Mouse (Mus musculus) kidney, adult 9 months (tissue): ENCODE results near the gene Tmprss9.

Source experiments
- DNase-seq: peaks from one replicate; pipeline ENCODE4 v3.0.0; 2022

Tmprss9 gene

GRCm38 (mm10) chr10:80939671-80940070 lies 68.0 kb downstream of the Tmprss9 start:
- peak; percentile 91 for DNase-seq

DNA sequence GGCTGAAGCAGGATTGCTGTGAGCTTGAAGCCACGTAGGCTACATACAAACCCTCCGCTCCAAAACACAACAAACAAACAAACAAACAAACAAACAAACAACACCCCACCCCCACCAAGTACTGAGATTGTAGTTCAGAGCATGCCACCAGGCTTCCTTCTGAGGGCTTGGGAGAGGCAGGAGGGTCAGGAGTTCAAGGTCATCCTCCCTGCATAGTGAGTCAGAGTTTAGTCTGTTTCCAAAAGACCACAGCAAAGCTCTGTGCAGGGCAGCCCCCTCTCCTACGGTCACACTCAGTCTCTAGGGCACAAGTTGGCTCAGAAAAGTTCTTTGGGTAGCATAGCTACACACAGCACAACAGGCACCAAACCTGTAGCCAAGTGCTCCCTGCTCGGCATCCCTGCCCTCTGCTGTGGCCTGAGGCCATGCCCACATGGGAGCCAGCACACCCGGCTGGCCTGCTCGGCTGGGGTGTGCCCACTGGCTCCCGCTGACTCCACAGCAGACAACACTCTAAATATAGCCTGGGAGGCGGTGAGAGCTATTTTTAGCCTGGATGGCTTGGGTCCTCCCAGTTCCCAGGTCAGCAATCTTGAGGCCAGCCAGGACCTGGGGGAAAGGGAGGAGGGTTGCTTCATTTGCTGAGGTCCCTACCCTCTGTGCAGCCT lies 68.8 kb downstream of the Tmprss9 start:
- peak; percentile 91 for DNase-seq

- no peak for DNase-seq
Observed at GRCm38 (mm10) chr10:80940988-80941347, 69.3 kb downstream of the Tmprss9 start.

DNA sequence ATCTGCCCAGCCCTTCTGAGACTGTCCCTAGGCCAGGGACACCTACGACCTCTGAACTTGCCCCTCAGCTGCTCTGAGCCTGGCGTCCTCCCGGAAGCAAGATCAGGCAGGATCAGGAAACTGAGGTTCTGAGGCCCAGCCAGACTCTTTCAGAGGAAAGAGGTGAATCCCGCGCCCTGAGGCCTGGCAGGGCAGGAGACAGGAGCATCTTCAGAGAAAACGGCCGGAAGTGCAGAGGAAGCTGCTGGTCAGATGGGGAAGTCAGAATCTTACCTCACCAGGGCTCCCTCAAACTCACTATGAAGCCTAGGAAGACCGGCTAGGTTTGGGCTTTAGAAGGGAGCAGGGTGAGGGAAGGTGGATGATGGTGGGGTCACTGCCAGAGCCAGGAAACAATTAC lies 71.3 kb downstream of the Tmprss9 start:
- no peak for DNase-seq

DNA sequence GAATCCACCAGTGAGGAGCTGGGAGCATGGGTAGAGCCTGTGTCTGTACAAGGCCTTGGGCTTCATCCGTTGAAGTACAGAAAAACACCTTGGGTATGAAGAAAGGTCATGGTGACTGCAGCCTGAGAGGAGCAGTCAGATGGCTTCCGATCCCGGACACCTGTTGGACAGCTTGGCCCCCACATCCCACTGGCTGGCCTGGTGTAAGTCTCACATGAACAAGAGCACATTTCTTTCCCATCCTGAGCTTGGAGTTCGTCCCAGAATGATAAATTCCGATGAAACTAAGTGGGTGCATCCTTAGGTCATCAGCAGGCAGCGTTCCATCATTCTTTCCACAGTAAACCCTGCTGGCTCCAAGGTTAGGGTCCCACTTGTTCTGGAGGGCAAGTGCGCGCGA lies 72.1 kb downstream of the Tmprss9 start:
- DNase-seq: no peak

DNA sequence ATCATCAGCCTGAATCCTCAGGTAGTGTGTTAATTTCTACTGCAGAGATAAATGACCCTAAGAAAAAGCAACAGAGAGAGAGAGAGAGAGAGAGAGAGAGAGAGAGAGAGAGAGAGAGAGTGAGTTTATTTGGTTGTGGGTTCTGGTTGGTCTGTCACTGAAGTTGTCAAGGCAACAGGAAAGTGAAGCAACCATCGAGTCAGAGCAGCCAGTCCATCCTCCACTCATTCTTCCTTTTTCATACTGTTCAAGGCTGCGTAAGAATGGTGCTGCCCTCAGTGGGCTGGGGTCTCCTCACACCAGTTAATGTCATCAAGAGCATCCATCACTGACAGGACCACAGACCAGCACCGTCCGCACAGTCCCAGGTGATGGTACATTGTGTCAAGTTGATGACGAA lies 72.6 kb downstream of the Tmprss9 start:
- DNase-seq: no peak

DNA sequence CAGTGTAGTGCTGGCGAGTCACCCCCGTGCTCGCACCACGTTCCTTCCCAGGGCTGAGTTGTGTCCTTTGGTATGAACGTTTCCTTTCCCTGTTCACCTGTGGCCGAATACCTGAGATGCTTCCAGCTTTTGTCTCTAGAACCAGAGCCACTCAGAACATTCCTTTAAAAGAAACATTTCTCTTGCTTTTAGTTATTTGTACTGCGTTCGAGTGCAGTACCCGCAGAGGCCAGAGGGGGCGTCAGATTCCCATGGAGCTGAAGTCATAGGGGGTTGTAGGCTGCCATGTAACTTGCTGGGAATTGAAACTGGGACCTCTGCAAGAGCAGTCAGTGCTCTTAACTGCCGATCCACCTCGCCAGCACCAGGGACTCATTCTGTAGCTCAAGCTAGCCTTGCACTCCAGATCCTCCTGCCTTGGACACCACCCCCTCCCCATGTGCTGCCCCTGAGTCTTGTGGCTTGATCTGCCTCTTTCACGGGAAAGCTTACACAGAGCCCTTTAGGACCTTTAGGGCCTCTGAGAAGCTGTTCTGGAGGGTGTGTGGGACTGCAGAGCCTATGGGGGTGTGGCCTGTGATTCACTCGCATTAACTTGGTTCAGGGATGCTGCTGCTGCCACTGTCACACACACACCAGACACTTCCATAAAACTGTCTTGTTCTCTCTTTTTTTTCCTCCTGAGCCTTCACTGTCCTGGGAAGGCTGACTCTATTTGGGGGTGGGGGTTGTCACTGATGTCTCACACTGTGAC lies 75.2 kb downstream of the Tmprss9 start:
- no peak for DNase-seq

DNA sequence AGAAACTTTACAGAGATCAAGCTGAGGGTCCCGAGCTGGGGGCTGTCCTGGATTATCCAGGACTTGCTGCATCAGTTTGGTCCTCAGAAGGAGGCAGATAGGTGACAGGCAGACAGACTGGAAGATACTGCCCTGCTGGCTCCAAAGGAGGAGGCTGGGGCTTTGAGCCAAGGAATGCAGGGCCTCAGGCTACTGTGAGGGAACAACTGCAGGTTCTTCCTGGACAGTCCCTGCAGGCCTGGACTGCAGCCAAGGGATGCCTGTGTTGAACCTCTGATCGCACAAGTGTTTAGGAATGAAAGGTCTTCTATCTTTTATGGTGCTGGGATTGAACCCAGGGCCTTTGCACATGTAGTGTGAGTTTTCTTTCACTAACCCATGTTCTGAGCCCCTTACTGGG lies 76.2 kb downstream of the Tmprss9 start:
- DNase-seq: peak; percentile 64

GRCm38 (mm10) chr10:80948570-80948969 lies 76.9 kb downstream of the Tmprss9 start:
- DNase-seq: no peak

- DNase-seq: no peak
Observed at GRCm38 (mm10) chr10:80949081-80949480, 77.4 kb downstream of the Tmprss9 start.
